Mouse (Mus musculus) lung, postnatal 0 days (tissue): ENCODE results near the gene Socs3.

Source experiments
- CTCF ChIP-seq: IDR thresholded peaks from 2 replicates; pipeline ENCODE4 v1.5.1; 2016; ENCODE audit warnings: antibody characterized with exemption, mild to moderate bottlenecking
- EP300 ChIP-seq: IDR thresholded peaks from 2 replicates; pipeline ENCODE4 v1.6.1; 2016; ENCODE audit warnings: antibody characterized with exemption, mild to moderate bottlenecking, control low read depth

GRCm38 (mm10) chr11:117989926-117990325, 20.1 kb upstream of the Socs3 start:
- peak; percentile 61 for TF ChIP-seq CTCF
- no peak for TF ChIP-seq EP300
